Mouse (Mus musculus) liver, postnatal 0 days (tissue): ENCODE measurements around the gene Dusp27. TPM values are rescaled to one million over a fixed set of nuclear protein-coding genes. Genes with fewer than 3 reads are reported as not detected.
A peak's percentile ranks its signal among the peaks of the same experiment; 100 is the strongest.

Experiments
- ATAC-seq: fragments of 200-750 bp; cut with Nextera tagmentation; 2 replicates; pipeline ENCODE4 v1.8.0; 2017; ENCODE audit warnings: mild to moderate bottlenecking, moderate library complexity
- DNase-seq: peaks from one replicate; pipeline ENCODE4 v3.0.0-alpha.2; 2016
- H3K27ac ChIP-seq: fragments of 300-500 bp; sonication (generic); 2 replicates; pipeline ENCODE4 v1.5.1; 2014; ENCODE audit warnings: antibody characterized with exemption, moderate library complexity, mild to moderate bottlenecking, low read depth
- H3K27me3 ChIP-seq: fragments of 300-500 bp; sonication (generic); 2 replicates; pipeline ENCODE4 v1.6.1; 2014; ENCODE audit warnings: low read length, control low read depth, mixed read lengths; ENCODE audit not compliant: insufficient read depth
- H3K36me3 ChIP-seq: fragments of 300-500 bp; sonication (generic); replicated peaks from 2 replicates; pipeline ENCODE4 v1.6.1; 2014; ENCODE audit warnings: mild to moderate bottlenecking, control low read depth, low read length, moderate library complexity, mixed read lengths; ENCODE audit not compliant: insufficient read depth
- H3K4me1 ChIP-seq: fragments of 300-500 bp; sonication (generic); 2 replicates; pipeline ENCODE4 v1.6.1; 2014; ENCODE audit warnings: antibody characterized with exemption, mild to moderate bottlenecking, control low read depth; ENCODE audit not compliant: insufficient read depth
- H3K4me2 ChIP-seq: fragments of 300-500 bp; sonication (generic); 2 replicates; pipeline ENCODE4 v1.6.1; 2014; ENCODE audit warnings: low read depth, mild to moderate bottlenecking, low read length, moderate library complexity, mixed read lengths
- H3K4me3 ChIP-seq: fragments of 300-500 bp; sonication (generic); 2 replicates; pipeline ENCODE4 v1.5.1; 2014; ENCODE audit warnings: low read depth, low read length
- H3K9ac ChIP-seq: fragments of 300-500 bp; sonication (generic); replicated peaks from 2 replicates; pipeline ENCODE4 v1.6.1; 2014; ENCODE audit warnings: mild to moderate bottlenecking, moderate library complexity
- H3K9me3 ChIP-seq: fragments of 300-500 bp; sonication (generic); 2 replicates; pipeline ENCODE4 v1.6.1; 2016; ENCODE audit warnings: mild to moderate bottlenecking, control low read depth, low read length, mixed read lengths
- CTCF ChIP-seq: sonication (generic); IDR thresholded peaks from 2 replicates; pipeline ENCODE4 v1.5.1; 2016; ENCODE audit warnings: antibody characterized with exemption, low read depth
- EP300 ChIP-seq: IDR thresholded peaks from 2 replicates; pipeline ENCODE4 v1.6.1; 2016; ENCODE audit warnings: antibody characterized with exemption, low read depth, mild to moderate bottlenecking
- WGBS: fragments of 180-500 bp; shearing (Covaris S2); extraction: QIAGEN DNeasy Blood & Tissue Kit; methylation state at CpG from one replicate; pipeline ENCODE4 v1.1.7; 2014; ENCODE audit not compliant: insufficient replicate concordance; 5-methylcytosine and 5-hydroxymethylcytosine counted together
- polyA plus RNA-seq: library from polyadenylated mRNA; unstranded; fragments of >200 nt; fragmentation: Nextera tagmentation; extraction: Ambion mirVana; gene quantifications from 2 replicates; pipeline ENCODE4 v1.2.1, GENCODE M21; 2015

Dusp27 gene
- polyA plus RNA-seq, 1 experiment from 2014 or later, result 0.04 TPM

DNA sequence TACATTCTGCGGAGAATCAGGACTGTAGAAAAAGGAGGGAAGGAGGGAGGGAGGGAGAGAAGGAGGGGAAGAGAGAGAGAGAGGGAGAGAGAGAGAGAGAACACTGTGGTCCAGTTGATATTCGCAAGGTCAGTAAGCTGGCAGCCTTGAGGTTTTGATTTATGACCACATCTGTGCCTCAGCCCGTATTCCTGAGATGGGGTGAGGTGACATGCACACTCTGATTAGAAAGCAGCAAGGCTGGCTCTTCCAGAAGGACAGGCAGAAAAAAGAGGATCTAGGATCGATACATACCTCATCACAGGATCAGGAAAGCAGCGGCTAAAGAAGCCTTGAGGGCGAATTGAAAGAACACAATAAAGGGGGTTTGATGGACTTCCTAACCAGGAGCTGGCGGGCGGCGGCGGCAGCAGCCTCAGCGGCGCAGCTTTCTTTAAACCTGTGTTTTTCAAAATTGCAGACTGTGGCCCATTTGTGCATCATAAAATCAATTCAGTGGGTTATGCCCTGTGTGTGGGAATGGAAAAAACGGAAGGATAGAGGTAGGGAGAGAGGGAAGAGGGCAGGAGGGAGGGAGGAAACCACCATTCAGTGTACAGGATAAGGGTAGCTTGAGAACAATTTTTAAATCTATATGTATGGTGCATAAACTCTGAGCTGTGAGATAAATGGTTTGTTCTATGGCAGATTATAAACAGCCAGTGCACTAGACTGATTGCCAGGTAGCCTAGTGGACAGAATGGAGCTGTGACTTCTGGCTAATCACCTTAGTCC lies 9.7 kb downstream of the Dusp27 start:
- ATAC-seq (no peak), DNase-seq (no peak)
- Histone ChIP-seq H3K27ac (no peak overlapping the region), H3K4me3 (no peak overlapping the region), H3K36me3 (no peaks in the 10 kb centered on the region), H3K9ac (no peak overlapping the region), H3K4me1 (no peaks in the 10 kb centered on the region), H3K9me3 (no peaks in the 10 kb centered on the region), H3K4me2 (no peak overlapping the region), H3K27me3 (no peaks in the 10 kb centered on the region)
- no peak for TF ChIP-seq EP300
- 75% methylated on average over 13 of the region's 13 CpGs for WGBS

DNA sequence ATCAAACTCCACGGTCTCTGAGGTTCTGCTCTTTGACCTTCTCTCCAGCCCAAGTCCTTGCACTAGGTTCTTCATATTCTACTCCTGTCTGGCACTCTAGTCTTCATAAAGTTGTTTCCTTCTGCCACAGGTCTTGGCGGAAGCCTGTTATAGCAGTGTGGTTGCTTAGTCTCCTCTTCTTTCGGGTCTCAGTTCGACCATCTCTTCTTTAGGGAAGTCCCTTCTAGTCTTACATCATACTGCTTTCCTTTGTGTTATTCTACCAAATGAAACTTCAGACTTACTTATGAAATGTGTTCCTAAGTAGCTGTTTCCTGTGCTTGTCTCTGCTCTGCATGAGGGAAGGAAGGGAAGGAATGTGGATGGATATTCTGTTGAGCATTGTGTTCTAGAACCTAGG lies 12.0 kb downstream of the Dusp27 start:
- Histone ChIP-seq H3K36me3 (no peaks in the 10 kb centered on the region), H3K4me2 (no peak overlapping the region), H3K4me1 (no peaks in the 10 kb centered on the region), H3K27ac (no peak overlapping the region), H3K4me3 (no peak overlapping the region), H3K9me3 (no peaks in the 10 kb centered on the region), H3K9ac (no peak overlapping the region), H3K27me3 (no peaks in the 10 kb centered on the region)
- ATAC-seq (no peak), DNase-seq (no peak)
- TF ChIP-seq CTCF, result no peak
- TF ChIP-seq EP300, result no peak
- 51% methylated on average over 4 of the region's 4 CpGs for WGBS

DNA sequence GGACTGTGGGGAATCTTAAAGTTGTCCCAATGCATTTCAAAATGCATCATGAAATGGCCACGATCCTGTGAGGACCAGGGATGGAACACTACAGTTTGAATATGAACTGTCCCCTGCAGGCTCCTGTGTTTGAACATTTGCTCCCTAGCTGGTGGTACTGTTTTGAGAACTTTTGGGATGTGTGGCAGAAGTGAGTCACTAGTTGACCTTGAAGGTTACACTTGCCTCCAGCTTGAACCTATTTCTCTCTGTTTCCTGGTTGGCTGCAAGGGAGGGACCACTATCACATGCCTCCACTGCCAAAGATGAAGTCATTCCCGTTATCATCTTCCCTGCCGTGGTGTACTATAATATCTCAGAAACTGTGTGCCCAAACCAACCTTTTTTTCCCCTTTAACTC lies 12.7 kb downstream of the Dusp27 start:
- H3K27me3 ChIP-seq, result no peaks in the 10 kb centered on the region
- H3K4me3 ChIP-seq, result no peak overlapping the region
- H3K27ac ChIP-seq, result no peak overlapping the region
- WGBS, result 78% methylated on average over 3 of the region's 3 CpGs
- no peaks in the 10 kb centered on the region for H3K36me3 ChIP-seq
- DNase-seq (no peak), ATAC-seq (no peak)
- H3K4me1 ChIP-seq, result no peaks in the 10 kb centered on the region
- no peak overlapping the region for H3K9ac ChIP-seq
- H3K4me2 ChIP-seq, result no peak overlapping the region
- TF ChIP-seq CTCF, result no peak
- TF ChIP-seq EP300, result no peak
- H3K9me3 ChIP-seq, result no peaks in the 10 kb centered on the region

DNA sequence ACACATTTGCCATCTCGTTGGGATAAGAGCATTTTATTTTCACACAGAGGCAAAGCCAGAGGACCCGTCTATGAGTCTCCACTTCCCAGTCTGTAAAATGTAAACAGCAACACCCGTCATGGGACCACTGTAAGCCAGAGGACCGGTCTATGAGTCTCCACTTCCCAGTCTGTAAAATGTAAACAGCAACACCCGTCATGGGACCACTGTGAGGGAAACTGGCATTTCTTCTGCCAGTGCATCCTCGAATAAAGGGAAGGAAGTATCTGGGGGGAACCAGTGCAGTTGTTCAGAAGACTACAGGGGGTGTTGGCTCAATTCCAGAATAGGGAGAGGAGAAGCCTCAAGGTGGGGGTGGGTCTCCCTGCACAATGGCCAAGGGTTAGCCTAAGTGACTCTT lies 22.3 kb downstream of the Dusp27 start:
- Histone ChIP-seq H3K9ac (no peak overlapping the region), H3K4me1 (no peaks in the 10 kb centered on the region), H3K36me3 (no peaks in the 10 kb centered on the region), H3K27ac (no peak overlapping the region), H3K27me3 (no peaks in the 10 kb centered on the region), H3K4me3 (no peak overlapping the region), H3K9me3 (no peaks in the 10 kb centered on the region), H3K4me2 (no peak overlapping the region)
- WGBS, result 30% methylated on average over 6 of the region's 6 CpGs
- no peak for DNase-seq
- TF ChIP-seq EP300 (no peak), CTCF (no peak)
- no peak for ATAC-seq

DNA sequence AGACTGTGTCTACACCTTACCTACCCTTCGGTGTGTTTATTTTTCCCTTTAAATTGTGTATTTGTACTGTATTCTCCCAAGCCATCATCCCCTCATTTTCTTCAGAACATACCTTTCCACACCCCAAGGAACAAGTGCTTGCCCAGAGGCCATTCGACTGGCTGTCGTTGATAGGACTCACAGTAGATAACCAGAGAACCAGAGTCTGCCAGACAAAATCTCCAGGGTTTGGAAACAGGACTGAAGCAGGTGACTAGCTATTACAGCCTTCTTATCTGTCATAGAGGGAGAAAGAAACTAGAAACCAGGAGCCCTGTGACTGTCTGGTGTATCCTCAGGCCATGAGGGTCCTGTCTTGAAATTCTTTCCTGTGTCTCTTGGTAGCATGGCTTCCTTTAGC lies 22.9 kb downstream of the Dusp27 start:
- Histone ChIP-seq H3K9me3 (no peaks in the 10 kb centered on the region), H3K27me3 (no peaks in the 10 kb centered on the region), H3K36me3 (no peaks in the 10 kb centered on the region), H3K4me3 (no peak overlapping the region), H3K4me2 (no peak overlapping the region), H3K4me1 (no peaks in the 10 kb centered on the region), H3K9ac (no peak overlapping the region), H3K27ac (no peak overlapping the region)
- ATAC-seq (no peak), DNase-seq (no peak)
- WGBS, result 61% methylated on average over 3 of the region's 3 CpGs
- TF ChIP-seq EP300 (no peak), CTCF (no peak)

DNA sequence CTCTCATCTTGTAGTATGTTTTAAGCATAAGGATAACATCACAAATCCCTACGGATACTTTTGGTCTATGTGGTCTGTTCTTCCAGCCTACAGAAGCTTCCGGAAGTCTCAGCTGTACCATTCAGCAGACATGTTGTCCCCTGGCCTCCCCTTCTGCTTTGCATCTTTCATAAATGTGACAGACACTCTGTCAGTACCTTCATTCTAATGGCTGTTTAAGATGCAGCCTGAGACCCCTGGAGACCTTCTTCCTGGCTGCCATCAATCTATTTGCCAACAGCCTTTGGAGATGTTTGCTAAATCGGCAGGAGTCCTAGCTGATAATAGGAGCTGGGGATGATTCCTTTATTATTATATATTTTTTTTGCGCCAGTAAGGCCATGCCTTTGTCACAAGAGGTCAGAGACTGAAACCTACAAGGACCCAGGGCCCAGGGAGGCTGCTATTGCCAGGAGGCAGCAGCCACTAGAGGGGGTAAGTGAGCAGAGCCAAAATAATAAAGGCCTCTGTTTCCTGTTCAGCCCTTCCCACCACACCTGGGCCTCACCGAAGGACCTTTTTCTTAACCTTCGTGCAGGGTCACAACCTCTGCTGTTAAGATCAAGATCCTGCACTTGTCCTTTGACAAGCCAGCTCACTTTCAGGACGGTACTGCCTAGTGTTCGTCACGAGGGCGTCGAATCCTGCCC lies 24.7 kb downstream of the Dusp27 start:
- Histone ChIP-seq H3K9ac (no peak overlapping the region), H3K4me1 (no peaks in the 10 kb centered on the region), H3K27me3 (no peaks in the 10 kb centered on the region), H3K4me3 (no peak overlapping the region), H3K36me3 (no peaks in the 10 kb centered on the region), H3K27ac (no peak overlapping the region), H3K4me2 (no peak overlapping the region), H3K9me3 (no peaks in the 10 kb centered on the region)
- TF ChIP-seq EP300, result no peak
- peak; percentile 70 for TF ChIP-seq CTCF
- DNase-seq (peak; percentile 55), ATAC-seq (no peak)
- 68% methylated on average over 11 of the region's 11 CpGs for WGBS
